Mouse (Mus musculus) lung, postnatal 0 days (tissue): ENCODE measurements at regions not wholly inside any gene's neighbourhood (a gene's known extent, or its start where the extent isn't known, plus 50 kb on each side); places are given as distances from the start of the nearest gene placed in this dataset.

Experiments
- ATAC-seq: fragments of 200-750 bp; cut with Nextera tagmentation; 2 replicates; pipeline ENCODE4 v1.8.0; 2017; ENCODE audit warnings: moderate library complexity
- DNase-seq: peaks from one replicate; pipeline ENCODE4 v3.0.0-alpha.2; 2016; ENCODE audit warnings: low spot score
- H3K27ac ChIP-seq: fragments of 300-500 bp; sonication (generic); 2 replicates; pipeline ENCODE4 v1.5.1; 2014; ENCODE audit warnings: antibody characterized with exemption, mild to moderate bottlenecking, low read length, mixed read lengths
- H3K27me3 ChIP-seq: fragments of 300-500 bp; sonication (generic); replicated peaks from 2 replicates; pipeline ENCODE4 v1.6.1; 2014; ENCODE audit warnings: low read length, mixed read lengths; ENCODE audit not compliant: insufficient read depth
- H3K36me3 ChIP-seq: fragments of 300-500 bp; sonication (generic); 2 replicates; pipeline ENCODE4 v1.6.1; 2014; ENCODE audit warnings: low read length, mixed read lengths; ENCODE audit not compliant: insufficient read depth
- H3K4me1 ChIP-seq: fragments of 300-500 bp; sonication (generic); 2 replicates; pipeline ENCODE4 v1.6.1; 2014; ENCODE audit warnings: antibody characterized with exemption, low read depth, low read length, mixed read lengths; ENCODE audit not compliant: insufficient read depth
- H3K4me2 ChIP-seq: fragments of 300-500 bp; sonication (generic); replicated peaks from 2 replicates; pipeline ENCODE4 v1.6.1; 2014; ENCODE audit warnings: low read depth, mild to moderate bottlenecking, low read length, moderate library complexity, mixed read lengths
- H3K4me3 ChIP-seq: fragments of 300-500 bp; sonication (generic); 2 replicates; pipeline ENCODE4 v1.5.1; 2014; ENCODE audit warnings: low read depth, low read length
- H3K9ac ChIP-seq: fragments of 300-500 bp; sonication (generic); replicated peaks from 2 replicates; pipeline ENCODE4 v1.6.1; 2014; ENCODE audit warnings: low read depth, mild to moderate bottlenecking
- H3K9me3 ChIP-seq: fragments of 300-500 bp; sonication (generic); 2 replicates; pipeline ENCODE4 v1.6.1; 2016; ENCODE audit warnings: low read length, mixed read lengths
- CTCF ChIP-seq: IDR thresholded peaks from 2 replicates; pipeline ENCODE4 v1.5.1; 2016; ENCODE audit warnings: antibody characterized with exemption, mild to moderate bottlenecking
- EP300 ChIP-seq: IDR thresholded peaks from 2 replicates; pipeline ENCODE4 v1.6.1; 2016; ENCODE audit warnings: antibody characterized with exemption, mild to moderate bottlenecking, control low read depth
- WGBS: fragments of 180-500 bp; shearing (Covaris S2); extraction: QIAGEN DNeasy Blood & Tissue Kit; methylation state at CpG from one replicate; pipeline ENCODE4 v1.1.7; 2014; 5-methylcytosine and 5-hydroxymethylcytosine counted together

DNA sequence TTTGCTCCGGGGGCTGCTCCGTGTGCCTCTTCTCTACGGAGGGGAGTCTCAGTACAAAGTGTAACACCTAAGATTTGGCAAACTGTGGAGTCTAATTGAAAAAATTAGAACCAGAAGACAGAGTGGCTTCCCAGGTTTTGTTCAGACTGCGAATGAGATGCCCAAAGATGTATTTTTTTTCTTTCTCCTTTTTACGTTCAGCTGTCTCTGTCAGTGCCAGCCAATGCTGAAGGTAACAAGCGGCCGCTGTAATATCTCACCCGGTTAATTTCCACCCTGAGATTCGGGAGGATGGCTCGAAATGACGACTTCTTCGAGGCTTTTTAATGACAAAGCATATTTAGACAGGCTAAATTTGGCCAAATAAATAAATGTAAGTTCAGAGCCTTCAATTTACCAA, 101.1 kb upstream of the Armc2 start:
- ATAC-seq (no peak), DNase-seq (no peak)
- Histone ChIP-seq H3K4me3 (no peak overlapping the region), H3K9ac (no peak overlapping the region), H3K4me2 (no peak overlapping the region), H3K36me3 (no peaks in the 10 kb centered on the region), H3K27me3 (no peaks in the 10 kb centered on the region), H3K4me1 (no peaks in the 10 kb centered on the region; the same call in 1 of the 2 replicates), H3K9me3 (no peaks in the 10 kb centered on the region), H3K27ac (no peak overlapping the region)
- TF ChIP-seq CTCF, result no peak
- no peak for TF ChIP-seq EP300
- 59% methylated on average over 12 of the region's 12 CpGs for WGBS

DNA sequence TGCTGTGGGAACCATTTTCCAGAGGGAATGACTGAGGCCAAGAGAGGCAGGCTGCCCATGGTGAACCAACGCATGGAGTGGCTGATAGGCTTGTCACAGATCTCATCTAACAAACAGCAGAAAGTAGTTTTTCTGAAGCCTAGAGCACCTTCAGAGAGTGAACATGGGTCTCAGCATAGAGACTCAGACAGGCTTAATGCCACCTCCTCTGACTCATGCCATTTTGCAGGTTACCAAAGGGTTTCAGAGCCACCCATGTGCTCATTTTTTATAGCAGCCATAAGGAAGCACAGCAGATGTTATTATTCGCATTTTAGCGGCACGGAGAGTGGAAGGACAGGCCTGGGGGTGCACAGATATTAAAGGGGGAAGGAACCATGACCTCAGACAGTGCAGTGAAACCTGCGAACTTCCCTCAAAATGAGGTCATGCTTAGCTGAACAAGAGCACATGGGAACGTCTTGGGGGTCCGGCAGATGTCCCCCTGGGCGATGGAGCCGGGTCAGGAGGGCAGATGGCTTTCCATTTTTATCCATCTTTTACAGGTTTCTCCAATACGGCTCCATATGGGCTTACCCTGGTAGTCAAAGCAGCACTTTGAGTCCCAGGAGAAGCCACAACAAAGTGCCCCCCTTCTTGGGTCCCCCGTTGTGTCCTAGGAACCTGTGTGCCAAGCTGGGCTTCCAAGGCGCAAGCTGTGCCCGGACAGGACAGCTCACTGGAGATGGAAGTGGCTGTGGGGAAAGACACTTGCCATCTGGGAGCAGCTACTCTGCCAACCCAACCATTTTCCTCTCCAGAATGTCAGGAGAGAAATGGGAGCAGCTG, 100.3 kb upstream of the Armc2 start:
- H3K9ac ChIP-seq, result no peak overlapping the region
- no peaks in the 10 kb centered on the region; the same call in 1 of the 2 replicates for H3K4me1 ChIP-seq
- no peaks in the 10 kb centered on the region for H3K27me3 ChIP-seq
- no peaks in the 10 kb centered on the region for H3K36me3 ChIP-seq
- ATAC-seq (no peak), DNase-seq (no peak)
- H3K27ac ChIP-seq, result no peak overlapping the region
- H3K4me2 ChIP-seq, result no peak overlapping the region
- H3K9me3 ChIP-seq, result no peaks in the 10 kb centered on the region
- TF ChIP-seq CTCF, result no peak
- TF ChIP-seq EP300, result no peak
- 81% methylated on average over 13 of the region's 13 CpGs for WGBS
- no peak overlapping the region for H3K4me3 ChIP-seq

DNA sequence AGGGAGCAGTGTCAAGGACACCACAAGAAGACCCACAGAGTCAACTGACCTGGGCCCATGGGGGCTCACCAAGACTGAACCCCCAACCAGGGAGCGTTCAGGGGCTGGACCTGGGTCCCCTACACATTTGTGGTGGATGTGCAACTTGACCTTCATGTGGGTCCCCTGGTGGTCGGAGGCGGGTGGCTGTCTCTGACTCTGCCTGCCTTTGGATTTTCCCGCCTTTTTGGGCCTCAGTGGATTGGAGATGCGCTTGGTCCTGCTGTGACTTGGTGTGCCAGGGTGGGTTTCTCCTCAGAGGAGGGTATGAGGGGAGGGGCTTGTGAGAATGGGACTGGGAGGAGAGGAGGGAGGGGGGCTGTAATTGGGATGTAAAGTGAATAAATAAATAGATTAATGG, 99.3 kb upstream of the Armc2 start:
- WGBS, result 95% methylated on average over 5 of the region's 5 CpGs
- Histone ChIP-seq H3K27me3 (no peaks in the 10 kb centered on the region), H3K27ac (no peak overlapping the region), H3K4me1 (no peaks in the 10 kb centered on the region; the same call in 1 of the 2 replicates), H3K36me3 (no peaks in the 10 kb centered on the region), H3K4me3 (no peak overlapping the region), H3K9ac (no peak overlapping the region), H3K4me2 (no peak overlapping the region), H3K9me3 (no peaks in the 10 kb centered on the region)
- TF ChIP-seq CTCF (no peak), EP300 (no peak)
- no peak for ATAC-seq
- DNase-seq, result no peak

DNA sequence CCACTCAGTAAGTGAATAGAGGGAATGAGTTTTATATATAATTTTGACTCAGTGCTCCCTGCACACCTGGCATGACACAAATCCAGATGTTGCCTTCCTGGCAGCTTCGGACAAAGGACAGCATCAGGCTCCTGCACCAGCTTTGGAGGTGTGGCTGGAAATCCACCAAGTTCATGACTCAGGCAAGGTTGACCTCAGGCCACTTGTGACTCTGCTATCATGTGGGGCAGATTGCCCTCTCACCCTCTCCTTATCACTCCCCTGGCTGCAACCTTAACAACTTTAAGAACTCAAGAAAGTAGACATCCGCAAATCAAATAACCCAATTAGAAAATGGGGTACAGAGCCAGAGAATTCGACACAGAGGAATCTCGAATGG, 97.7 kb upstream of the Armc2 start:
- H3K4me2 ChIP-seq, result no peak overlapping the region
- H3K9ac ChIP-seq, result no peak overlapping the region
- H3K4me1 ChIP-seq, result no peaks in the 10 kb centered on the region; the same call in 1 of the 2 replicates
- H3K36me3 ChIP-seq, result no peaks in the 10 kb centered on the region
- H3K27me3 ChIP-seq, result no peaks in the 10 kb centered on the region
- WGBS, result 64% methylated on average over 4 of the region's 4 CpGs
- no peaks in the 10 kb centered on the region for H3K9me3 ChIP-seq
- DNase-seq (no peak), ATAC-seq (no peak)
- no peak for TF ChIP-seq EP300
- no peak for TF ChIP-seq CTCF
- H3K4me3 ChIP-seq, result no peak overlapping the region
- H3K27ac ChIP-seq, result no peak overlapping the region

DNA sequence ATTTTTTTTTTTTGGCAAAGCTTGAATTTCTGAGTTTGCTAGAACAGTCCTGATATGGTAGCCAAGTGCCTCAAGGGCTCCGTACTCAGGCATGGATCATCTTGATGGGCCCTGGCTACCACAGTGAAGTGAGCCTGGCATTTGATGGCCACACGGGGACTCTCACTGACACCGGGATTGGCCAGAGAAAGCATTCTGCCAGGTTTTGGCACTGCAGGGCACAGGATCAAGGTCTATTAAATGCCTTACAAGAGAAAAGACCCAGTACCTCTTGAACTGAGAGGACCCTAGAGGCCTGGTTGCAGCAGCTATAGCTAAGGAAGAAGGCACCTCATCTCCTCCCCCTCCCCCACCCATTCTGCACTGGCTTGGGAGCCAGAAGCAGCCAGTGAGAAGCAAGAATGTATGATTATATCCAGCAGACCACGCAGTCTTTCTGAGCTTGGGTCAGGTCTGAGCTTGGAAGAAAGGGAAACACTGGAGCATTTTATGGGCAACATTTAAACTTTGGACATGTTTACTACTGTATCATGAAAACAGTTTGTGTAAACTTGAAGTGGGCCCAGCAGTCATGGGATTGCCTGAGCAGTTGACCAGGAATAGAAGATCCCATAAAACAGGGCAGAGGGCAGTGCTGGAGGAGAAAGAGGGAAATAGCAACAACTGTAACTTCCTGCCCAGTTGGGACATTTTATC, 97.1 kb upstream of the Armc2 start:
- WGBS, result 74% methylated on average over 4 of the region's 4 CpGs
- no peaks in the 10 kb centered on the region; the same call in 1 of the 2 replicates for H3K4me1 ChIP-seq

DNA sequence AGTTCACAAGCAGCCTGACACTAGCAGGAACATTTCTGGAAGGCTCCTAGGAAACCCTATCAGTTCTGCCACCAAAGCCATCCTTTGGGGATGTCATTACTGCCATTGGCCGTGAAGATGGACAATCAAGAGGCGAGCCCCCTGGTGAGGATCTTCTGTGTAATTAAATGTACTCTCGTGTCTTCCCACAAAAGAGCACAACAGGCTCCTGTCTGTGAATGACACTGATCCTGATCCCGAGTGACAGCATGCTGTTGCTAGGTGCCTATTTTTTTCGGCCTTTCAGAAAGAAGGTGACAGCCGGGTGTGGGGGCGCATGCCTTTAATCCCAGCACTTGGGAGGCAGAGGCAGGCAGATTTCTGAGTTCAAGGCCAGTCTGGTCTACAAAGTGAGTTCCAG, 92.5 kb upstream of the Armc2 start:
- WGBS, result 90% methylated on average over 7 of the region's 7 CpGs
- Histone ChIP-seq H3K4me3 (no peak overlapping the region), H3K36me3 (no peaks in the 10 kb centered on the region), H3K27me3 (no peaks in the 10 kb centered on the region), H3K9me3 (no peaks in the 10 kb centered on the region), H3K4me2 (no peak overlapping the region), H3K27ac (no peak overlapping the region), H3K4me1 (no peaks in the 10 kb centered on the region; the same call in 1 of the 2 replicates), H3K9ac (no peak overlapping the region)
- TF ChIP-seq EP300, result no peak
- DNase-seq, result no peak
- ATAC-seq, result no peak

More for the DNA sequence above, 97.1 kb upstream of the Armc2 start:
- no peak overlapping the region for H3K4me3 ChIP-seq
- no peak overlapping the region for H3K4me2 ChIP-seq
- H3K36me3 ChIP-seq, result no peaks in the 10 kb centered on the region
- no peak for ATAC-seq
- no peak for TF ChIP-seq EP300
- TF ChIP-seq CTCF, result no peak
- no peaks in the 10 kb centered on the region for H3K27me3 ChIP-seq
- H3K9ac ChIP-seq, result no peak overlapping the region
- no peak for DNase-seq
- no peak overlapping the region for H3K27ac ChIP-seq
- no peaks in the 10 kb centered on the region for H3K9me3 ChIP-seq
